Mouse (Mus musculus) brain, embryonic 14.5 days (tissue): ENCODE measurements around the gene Hmces.
A peak's percentile ranks its signal among the peaks of the same experiment; 100 is the strongest.

Experiments
- CTCF ChIP-seq: fragments of 200-500 bp; IDR thresholded peaks from 2 replicates; pipeline ENCODE4 v1.5.1; 2012; ENCODE audit warnings: inconsistent platforms, mild to moderate bottlenecking, moderate library complexity, borderline replicate concordance; ENCODE audit not compliant: insufficient read depth, insufficient read length; ENCODE audit errors: extremely low read depth
- POLR2A ChIP-seq: fragments of 200-500 bp; IDR thresholded peaks from 2 replicates; pipeline ENCODE4 v1.6.1; 2012; ENCODE audit warnings: mild to moderate bottlenecking, inconsistent platforms, borderline replicate concordance; ENCODE audit not compliant: poor library complexity, insufficient read depth, insufficient read length, severe bottlenecking; ENCODE audit errors: extremely low read depth

DNA sequence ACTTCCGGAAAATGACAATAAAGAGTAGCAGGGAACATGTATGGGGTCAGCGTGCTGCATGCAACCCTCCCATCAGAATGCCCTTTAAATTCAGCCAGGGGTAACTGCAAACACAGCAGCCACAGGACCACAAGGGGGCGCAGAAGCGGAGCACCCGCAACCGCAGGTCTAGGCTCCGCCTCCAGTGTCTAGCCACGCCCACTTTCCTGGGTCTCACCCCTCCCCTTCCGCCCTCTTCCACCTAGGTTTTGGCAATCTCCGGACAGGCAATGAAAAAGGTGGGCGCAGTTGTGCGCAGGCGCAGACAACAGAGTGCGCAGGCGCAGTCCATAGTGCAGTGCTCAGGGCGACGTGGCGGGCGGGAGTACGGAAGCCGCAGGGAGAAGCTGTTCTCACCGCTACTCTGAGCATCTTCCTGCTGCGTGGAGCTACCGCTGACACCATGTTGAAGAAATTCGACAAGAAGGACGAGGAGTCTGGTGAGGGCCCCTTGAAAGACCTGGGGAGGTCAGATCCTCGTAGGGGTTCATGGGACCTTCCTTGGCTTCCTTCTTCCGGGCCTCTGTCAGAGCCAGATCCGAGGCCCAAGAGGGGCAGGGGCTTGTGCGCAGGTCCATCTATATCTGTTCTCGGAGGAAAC lies 26.0 kb upstream of the Hmces start, which contains the start of gene Copg1:
- peak; percentile 94 for TF ChIP-seq CTCF
- peak; percentile 66; the same call in 1 of the 2 replicates for TF ChIP-seq POLR2A
